Mouse (Mus musculus): ENCODE results near the gene Arhgap40. TPM values are rescaled to one million over a fixed set of nuclear protein-coding genes. Genes with fewer than 3 reads are reported as not detected.

The Arhgap40 gene
- polyA plus RNA-seq, 1 experiment = not detected

DNA sequence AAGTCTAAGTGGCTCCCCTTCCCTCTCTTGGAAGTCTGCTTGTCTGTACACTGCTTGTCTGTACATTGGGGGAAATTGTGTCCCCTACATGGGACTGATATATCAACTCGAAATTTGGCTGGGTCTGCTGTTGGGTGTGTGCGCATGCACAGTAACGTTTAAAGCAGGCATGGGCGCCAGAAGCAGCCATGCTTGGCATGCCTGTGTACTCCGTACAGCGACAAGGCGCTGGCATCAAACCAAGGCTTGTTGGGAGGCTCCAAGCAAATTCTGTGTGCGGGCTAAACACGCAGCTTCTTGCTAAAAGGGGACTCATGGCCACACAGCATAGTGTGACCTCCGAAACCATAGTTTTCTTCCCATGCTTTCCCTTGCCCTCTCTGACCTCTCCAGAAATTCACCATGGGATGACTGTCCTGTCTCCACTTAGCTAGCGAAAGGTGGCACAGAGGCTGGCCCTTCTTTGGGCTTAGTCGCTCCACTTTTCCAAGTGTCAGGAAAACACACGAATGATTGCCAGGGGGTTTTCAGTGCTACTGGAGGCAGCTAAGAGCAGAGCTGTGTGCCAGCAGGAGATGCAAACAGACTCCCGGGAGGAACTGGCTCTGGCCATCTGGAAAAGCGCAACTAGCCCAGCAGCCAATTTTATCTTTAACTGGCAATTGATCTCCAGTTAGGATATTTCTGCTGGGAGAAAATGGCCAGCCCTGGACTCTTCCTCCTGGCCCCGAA is 11.7 kb downstream of the Arhgap40 start:
- no peak overlapping the region for H3K27ac ChIP-seq (replicated peaks; ENCODE audit: low read depth, low read length)

GRCm38 (mm10) chr2:158534090-158534489 is 21.5 kb downstream of the Arhgap40 start:
- Histone ChIP-seq H3K27ac (replicated peaks; ENCODE audit: low read depth, low read length) (no peak overlapping the region), H3K4me1 (ENCODE audit: control insufficient read depth, insufficient read depth, insufficient read length, low read length) (no peaks in the 10 kb centered on the region)

More for the DNA sequence above, 11.7 kb downstream of the Arhgap40 start:
- H3K4me3 ChIP-seq (ENCODE audit: insufficient read depth, low read depth, low read length) = no peak overlapping the region
- H3K4me1 ChIP-seq (ENCODE audit: control insufficient read depth, insufficient read depth, insufficient read length, low read length) = no peaks in the 10 kb centered on the region

GRCm38 (mm10) chr2:158534559-158534958 is 22.0 kb downstream of the Arhgap40 start:
- no peak overlapping the region for H3K27ac ChIP-seq (replicated peaks; ENCODE audit: low read depth, low read length)
- H3K4me1 ChIP-seq (ENCODE audit: control insufficient read depth, insufficient read depth, insufficient read length, low read length) = no peaks in the 10 kb centered on the region
- no peak overlapping the region for H3K4me3 ChIP-seq (ENCODE audit: insufficient read depth, low read depth, low read length)

More at GRCm38 (mm10) chr2:158534090-158534489, 21.5 kb downstream of the Arhgap40 start:
- H3K4me3 ChIP-seq (ENCODE audit: insufficient read depth, low read depth, low read length) = no peak overlapping the region

GRCm38 (mm10) chr2:158539433-158540305 is 27.1 kb downstream of the Arhgap40 start:
- no peak overlapping the region for H3K27ac ChIP-seq (replicated peaks; ENCODE audit: low read depth, low read length)
- H3K4me3 ChIP-seq (ENCODE audit: insufficient read depth, low read depth, low read length) = no peak overlapping the region
- no peaks in the 10 kb centered on the region for H3K4me1 ChIP-seq (ENCODE audit: control insufficient read depth, insufficient read depth, insufficient read length, low read length)

- Histone ChIP-seq H3K4me3 (ENCODE audit: insufficient read depth, low read depth, low read length) (no peak overlapping the region), H3K4me1 (ENCODE audit: control insufficient read depth, insufficient read depth, insufficient read length, low read length) (no peaks in the 10 kb centered on the region), H3K27ac (replicated peaks; ENCODE audit: low read depth, low read length) (no peak overlapping the region)
Observed at GRCm38 (mm10) chr2:158541286-158541685, 28.7 kb downstream of the Arhgap40 start.

DNA sequence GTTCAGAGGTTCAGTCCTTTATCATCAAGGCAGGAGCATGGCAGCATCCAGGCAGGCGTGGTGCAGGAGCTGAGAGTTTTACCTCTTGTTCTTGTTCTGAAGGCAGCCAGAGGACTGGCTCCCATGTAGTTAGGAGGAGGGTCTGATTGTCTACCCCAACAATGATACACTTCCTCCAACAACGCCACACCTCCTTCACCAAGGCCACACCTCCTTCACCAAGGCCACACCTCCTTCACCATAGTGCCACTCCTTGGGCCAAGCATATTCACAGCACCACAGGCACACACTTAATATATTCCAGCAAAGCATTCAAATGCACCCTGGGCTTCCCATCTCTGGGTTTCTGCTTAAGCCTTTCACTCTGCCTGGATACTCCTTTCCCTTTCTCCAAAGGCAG is 32.7 kb downstream of the Arhgap40 start:
- Histone ChIP-seq H3K4me3 (ENCODE audit: insufficient read depth, low read depth, low read length) (no peak overlapping the region), H3K4me1 (ENCODE audit: control insufficient read depth, insufficient read depth, insufficient read length, low read length) (no peaks in the 10 kb centered on the region), H3K27ac (replicated peaks; ENCODE audit: low read depth, low read length) (no peak overlapping the region)

DNA sequence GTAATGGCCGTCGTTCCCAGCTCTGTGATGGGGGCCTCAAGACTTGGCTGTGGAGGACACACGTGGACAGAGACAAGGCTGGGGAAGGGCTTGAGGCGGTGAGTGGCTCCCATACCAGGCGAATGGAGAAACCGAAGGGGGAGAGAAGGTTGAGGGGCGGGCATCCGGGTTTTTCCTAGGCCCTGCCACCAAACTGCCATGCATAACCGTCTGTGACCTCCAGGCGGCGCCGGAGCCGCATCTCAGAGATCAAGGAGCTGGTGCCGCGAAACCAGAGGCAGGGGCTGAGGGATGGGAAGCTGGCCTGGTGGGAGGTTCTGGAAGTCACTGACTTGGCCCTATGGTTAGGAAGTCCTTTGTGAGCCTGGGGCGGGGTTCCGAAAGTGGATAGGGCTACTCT is 34.2 kb downstream of the Arhgap40 start:
- H3K27ac ChIP-seq (replicated peaks; ENCODE audit: low read depth, low read length) = no peak overlapping the region

DNA sequence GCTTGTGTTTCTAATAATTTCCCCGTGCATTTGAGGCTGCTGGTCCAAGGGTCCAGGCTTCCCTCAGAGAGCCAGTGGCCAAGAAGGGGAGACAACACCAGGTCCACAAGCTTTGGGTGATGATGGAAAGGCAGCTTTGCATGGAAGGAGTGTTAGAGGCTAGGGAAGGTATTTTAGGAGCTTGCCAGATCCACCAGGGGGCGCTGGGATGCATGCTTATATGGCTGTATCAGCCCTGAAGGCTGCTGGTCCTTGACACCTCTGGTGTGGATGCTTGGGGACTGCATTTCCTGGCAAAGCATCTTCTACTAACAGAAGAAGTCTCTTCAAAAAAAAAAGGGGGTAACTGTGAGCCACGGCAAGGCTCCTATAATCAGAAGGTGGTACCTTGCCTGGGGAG is 37.5 kb downstream of the Arhgap40 start:
- Histone ChIP-seq H3K4me3 (ENCODE audit: insufficient read depth, low read depth, low read length) (no peak overlapping the region), H3K27ac (replicated peaks; ENCODE audit: low read depth, low read length) (no peak overlapping the region), H3K4me1 (ENCODE audit: control insufficient read depth, insufficient read depth, insufficient read length, low read length) (no peaks in the 10 kb centered on the region)

More for the DNA sequence above, 34.2 kb downstream of the Arhgap40 start:
- no peak overlapping the region for H3K4me3 ChIP-seq (ENCODE audit: insufficient read depth, low read depth, low read length)
- H3K4me1 ChIP-seq (ENCODE audit: control insufficient read depth, insufficient read depth, insufficient read length, low read length) = no peaks in the 10 kb centered on the region

- no peak overlapping the region for H3K27ac ChIP-seq (replicated peaks; ENCODE audit: low read depth, low read length)
- no peaks in the 10 kb centered on the region for H3K4me1 ChIP-seq (ENCODE audit: control insufficient read depth, insufficient read depth, insufficient read length, low read length)
- no peak overlapping the region for H3K4me3 ChIP-seq (ENCODE audit: insufficient read depth, low read depth, low read length)
Observed at GRCm38 (mm10) chr2:158554366-158554765, 41.8 kb downstream of the Arhgap40 start.

GRCm38 (mm10) chr2:158555252-158555651 is 42.7 kb downstream of the Arhgap40 start:
- Histone ChIP-seq H3K27ac (replicated peaks; ENCODE audit: low read depth, low read length) (no peak overlapping the region), H3K4me3 (ENCODE audit: insufficient read depth, low read depth, low read length) (no peak overlapping the region), H3K4me1 (ENCODE audit: control insufficient read depth, insufficient read depth, insufficient read length, low read length) (no peaks in the 10 kb centered on the region)

DNA sequence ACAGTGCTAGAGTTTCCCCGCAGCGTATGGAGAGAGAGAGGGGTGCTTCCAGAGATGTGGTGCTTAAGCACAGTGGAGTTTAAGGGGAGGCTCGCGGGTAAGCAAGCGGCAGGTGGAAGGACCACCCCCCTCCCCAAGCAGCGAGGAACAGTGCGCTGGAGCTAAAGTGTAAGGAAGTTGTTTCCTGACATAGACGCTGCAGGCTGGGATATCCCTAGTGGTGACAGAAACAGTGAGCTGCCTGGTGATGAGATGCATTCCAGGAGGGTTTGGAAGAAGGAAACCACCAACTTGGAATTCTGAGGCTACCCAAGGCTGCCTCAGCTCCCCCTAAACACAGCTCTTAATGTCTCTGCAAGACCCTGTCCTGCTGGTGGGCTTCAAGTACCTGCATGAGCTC is 43.2 kb downstream of the Arhgap40 start:
- no peak overlapping the region; the same call in 1 of the 2 replicates for H3K4me3 ChIP-seq (ENCODE audit: insufficient read depth, low read depth, low read length)
- H3K27ac ChIP-seq (replicated peaks; ENCODE audit: low read depth, low read length) = no peak overlapping the region
- H3K4me1 ChIP-seq (ENCODE audit: control insufficient read depth, insufficient read depth, insufficient read length, low read length) = no peaks in the 10 kb centered on the region

GRCm38 (mm10) chr2:158556225-158556624 is 43.6 kb downstream of the Arhgap40 start:
- Histone ChIP-seq H3K4me1 (ENCODE audit: control insufficient read depth, insufficient read depth, insufficient read length, low read length) (no peaks in the 10 kb centered on the region), H3K27ac (replicated peaks; ENCODE audit: low read depth, low read length) (no peak overlapping the region), H3K4me3 (ENCODE audit: insufficient read depth, low read depth, low read length) (peak overlapping the region; percentile 27; the same call in 1 of the 2 replicates)

GRCm38 (mm10) chr2:158556750-158557149 is 44.2 kb downstream of the Arhgap40 start:
- Histone ChIP-seq H3K27ac (replicated peaks; ENCODE audit: low read depth, low read length) (no peak overlapping the region), H3K4me1 (ENCODE audit: control insufficient read depth, insufficient read depth, insufficient read length, low read length) (no peaks in the 10 kb centered on the region), H3K4me3 (ENCODE audit: insufficient read depth, low read depth, low read length) (no peak overlapping the region)

DNA sequence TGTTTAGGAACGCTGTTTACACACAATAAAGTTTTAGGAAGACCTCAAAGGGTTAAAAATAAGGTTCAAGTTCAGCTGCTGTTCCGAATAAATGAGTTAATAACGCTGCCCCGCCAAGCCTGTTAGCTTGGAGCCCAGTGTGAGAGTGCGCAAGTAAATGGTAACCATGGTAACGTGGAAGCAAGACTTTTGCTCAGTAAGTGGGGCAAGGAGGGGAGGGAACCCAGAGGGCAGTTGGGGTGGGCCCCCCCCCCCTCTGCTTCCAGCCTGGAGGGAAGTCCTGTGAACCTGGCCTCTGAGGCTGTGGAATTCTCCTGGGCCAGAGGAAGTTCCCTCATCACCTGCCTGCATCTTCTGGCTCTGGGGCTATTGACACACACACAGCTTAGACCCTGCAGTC is 47.3 kb downstream of the Arhgap40 start:
- H3K4me1 ChIP-seq (ENCODE audit: control insufficient read depth, insufficient read depth, insufficient read length, low read length) = no peaks in the 10 kb centered on the region
- no peak overlapping the region for H3K4me3 ChIP-seq (ENCODE audit: insufficient read depth, low read depth, low read length)
- no peak overlapping the region for H3K27ac ChIP-seq (replicated peaks; ENCODE audit: low read depth, low read length)

GRCm38 (mm10) chr2:158560801-158561200 is 48.2 kb downstream of the Arhgap40 start:
- no peak overlapping the region for H3K27ac ChIP-seq (replicated peaks; ENCODE audit: low read depth, low read length)
- H3K4me1 ChIP-seq (ENCODE audit: control insufficient read depth, insufficient read depth, insufficient read length, low read length) = no peaks in the 10 kb centered on the region
- H3K4me3 ChIP-seq (ENCODE audit: insufficient read depth, low read depth, low read length) = no peak overlapping the region

Data from brown adipose tissue, adult 24 weeks (tissue).